Mouse (Mus musculus) embryo, embryonic 10 days (tissue): ENCODE measurements at regions not wholly inside any gene's neighbourhood (a gene's known extent, or its start where the extent isn't known, plus 50 kb on each side); places are given as distances from the start of the nearest gene placed in this dataset.
"Not testable (repeated sequence)": the region's sequence is repeated elsewhere in the genome, so short reads cannot be mapped to it uniquely, and the experiment has no call there.

Source experiments
- DNase-seq: peaks from one replicate; pipeline ENCODE4 v3.0.0-alpha.2; 2015; ENCODE audit warnings: low spot score

GRCm38 (mm10) chr14:96908737-96909136 lies 389.8 kb upstream of the Klhl1 start:
- peak; percentile 46 for DNase-seq

GRCm38 (mm10) chr14:96879701-96880100 lies 360.8 kb upstream of the Klhl1 start:
- DNase-seq = no peak

- no peak for DNase-seq
Observed at GRCm38 (mm10) chr14:96871969-96872368, 353.1 kb upstream of the Klhl1 start.

DNA sequence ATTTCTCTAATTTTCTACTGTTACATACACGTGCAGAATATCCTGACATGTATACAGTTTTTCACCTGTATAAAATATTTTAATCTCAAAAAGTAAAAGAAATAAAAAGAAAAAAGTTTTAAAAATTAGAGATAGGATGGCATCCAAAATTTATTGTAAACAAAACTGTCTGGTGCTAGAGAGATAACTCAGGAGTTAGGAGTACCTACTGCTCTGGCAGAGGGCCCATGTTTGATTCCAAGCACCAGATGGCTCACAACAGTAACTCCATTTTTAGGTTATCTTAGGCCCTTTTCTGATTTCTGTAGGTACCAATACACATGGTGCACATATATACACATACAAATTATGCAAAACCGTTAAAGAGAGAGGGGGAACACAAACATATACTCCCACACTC lies 320.0 kb upstream of the Klhl1 start:
- no peak for DNase-seq

DNA sequence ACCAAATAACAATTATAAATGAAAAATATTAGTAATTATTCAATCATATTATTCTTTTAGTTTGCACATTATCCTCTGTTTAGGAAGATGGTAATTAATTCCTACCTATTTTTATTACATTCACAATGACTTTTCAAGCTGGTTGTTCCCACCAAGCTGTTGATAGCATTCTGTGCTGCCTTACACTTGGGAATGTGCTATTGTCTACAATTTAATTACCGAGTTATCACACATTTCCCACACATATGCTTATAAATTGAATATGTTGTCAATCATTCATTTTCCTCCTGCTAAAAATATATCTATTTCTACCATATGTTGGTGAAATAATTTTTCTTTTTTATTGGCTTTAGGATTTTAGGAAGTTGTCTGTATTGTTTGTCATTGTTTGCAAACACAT lies 306.2 kb upstream of the Klhl1 start:
- DNase-seq = no peak

DNA sequence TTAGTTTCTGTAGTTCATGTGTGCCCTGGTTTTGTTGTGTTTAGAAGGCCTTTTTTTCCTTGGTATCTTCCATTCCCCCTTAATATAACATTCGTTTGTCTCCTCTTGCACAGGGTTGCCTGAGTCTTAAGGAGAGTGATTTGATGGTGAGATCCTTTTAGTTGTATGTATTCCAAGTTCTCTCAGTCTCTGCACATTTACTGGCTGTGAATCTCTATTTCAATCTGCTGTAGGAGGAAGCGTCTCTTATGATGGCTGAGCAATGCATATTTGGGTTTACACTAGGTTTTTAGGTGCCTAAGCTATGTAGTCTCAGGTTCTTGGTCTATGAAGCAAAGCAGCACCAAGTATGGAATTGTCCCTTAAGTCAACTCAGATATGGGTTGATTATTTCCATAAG lies 296.8 kb upstream of the Klhl1 start:
- DNase-seq = no peak

DNA sequence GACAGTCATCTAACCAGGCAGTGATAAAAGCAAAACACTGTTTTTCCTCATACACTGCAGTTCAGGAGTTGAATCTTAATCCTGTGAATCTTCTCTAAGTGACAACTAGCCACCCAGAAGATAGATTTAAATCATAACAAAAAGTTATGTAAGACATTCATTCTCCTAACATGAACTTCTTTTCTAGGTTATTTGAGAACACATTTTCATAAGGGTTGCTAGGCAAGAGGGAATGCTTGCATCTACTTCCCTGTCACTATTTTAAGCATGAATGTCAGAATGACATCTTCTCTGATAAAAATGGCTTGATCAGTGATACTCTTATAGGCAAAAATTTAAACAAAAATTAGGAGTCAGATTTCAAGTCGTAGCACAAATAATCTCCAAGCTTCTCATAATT lies 286.4 kb upstream of the Klhl1 start:
- DNase-seq = no peak

GRCm38 (mm10) chr14:96794806-96795205 lies 275.9 kb upstream of the Klhl1 start:
- DNase-seq = no peak

- DNase-seq = no peak
Observed at GRCm38 (mm10) chr14:96787917-96788316, 269.0 kb upstream of the Klhl1 start.

DNA sequence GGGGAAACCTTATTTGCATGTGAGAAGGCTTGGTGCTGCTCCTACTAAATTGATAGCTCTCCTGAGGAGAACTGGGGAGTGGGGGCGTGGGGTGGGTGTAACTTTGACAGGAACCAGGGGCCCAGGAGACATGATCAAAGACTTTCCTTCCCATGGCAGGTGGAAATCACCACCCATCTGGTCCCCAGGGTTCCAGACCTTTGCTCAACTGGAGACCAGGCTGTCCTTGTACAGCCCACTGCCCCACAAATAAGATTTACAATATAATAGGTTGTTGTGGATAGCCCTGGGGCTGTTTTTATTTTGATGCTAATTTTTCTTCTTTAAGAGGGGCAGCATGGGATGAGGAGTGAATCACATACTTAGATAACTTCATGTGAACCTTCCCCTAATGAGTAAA lies 268.4 kb upstream of the Klhl1 start:
- DNase-seq = no peak

DNA sequence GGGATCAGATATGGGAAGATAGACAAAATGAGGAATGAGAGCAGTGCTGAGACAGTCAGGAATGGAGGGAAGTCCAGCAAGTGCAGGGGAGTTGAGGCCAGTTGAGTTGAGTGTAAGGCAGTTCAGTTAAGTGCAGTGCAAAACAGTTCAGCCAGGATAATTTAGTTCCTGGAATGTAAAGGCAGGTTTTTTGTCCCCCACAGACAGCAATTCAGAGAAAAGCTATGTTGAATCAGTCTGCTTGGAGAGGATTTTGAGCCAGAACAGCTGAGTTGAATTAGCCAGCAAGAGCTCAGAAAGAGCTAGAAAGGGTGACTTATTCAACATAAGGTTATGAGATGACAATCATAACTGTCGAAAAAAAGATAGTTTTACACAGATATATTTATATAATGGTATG lies 256.9 kb upstream of the Klhl1 start:
- DNase-seq = no peak

DNA sequence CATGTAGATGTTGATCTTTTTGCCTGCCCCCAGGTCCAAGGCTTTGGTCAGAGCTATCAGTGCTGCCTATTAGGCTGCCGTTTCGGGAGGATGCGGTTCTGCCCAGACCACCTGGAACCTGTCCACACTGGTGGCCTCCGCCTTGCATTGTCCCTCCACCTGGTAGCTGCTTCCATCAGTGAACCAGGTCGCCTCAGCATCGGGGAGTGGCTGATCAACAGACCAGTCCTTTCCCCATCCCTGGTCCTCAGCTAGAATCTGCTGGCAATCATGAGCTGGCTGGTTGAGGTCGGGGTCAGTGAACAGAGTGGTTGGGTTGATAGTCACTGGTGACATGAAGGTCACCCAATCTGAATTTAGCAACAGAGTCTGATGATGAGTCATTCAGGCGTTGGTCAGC lies 241.7 kb upstream of the Klhl1 start:
- DNase-seq = no peak

GRCm38 (mm10) chr14:96733211-96733610 lies 214.3 kb upstream of the Klhl1 start:
- no peak for DNase-seq

GRCm38 (mm10) chr14:96697086-96697485 lies 178.2 kb upstream of the Klhl1 start:
- DNase-seq = no peak

DNA sequence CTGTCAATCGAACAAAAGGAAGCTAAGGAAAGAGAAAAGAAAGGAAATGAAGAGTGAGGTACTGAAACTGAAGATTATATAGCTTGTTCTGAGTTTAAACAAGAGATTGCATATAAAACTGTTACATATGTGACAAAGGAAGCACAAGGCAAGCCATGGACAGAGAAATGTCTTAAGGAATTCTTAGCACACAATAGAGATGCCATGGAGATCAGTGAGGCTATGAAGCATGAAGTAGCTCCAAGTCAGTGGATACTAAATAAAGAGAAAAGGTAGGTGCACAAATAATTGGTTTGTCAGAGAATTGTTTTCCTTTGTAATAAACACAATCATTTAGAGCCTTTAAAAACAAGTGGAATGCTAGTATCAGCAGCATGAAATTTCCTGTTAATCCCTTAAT lies 172.0 kb upstream of the Klhl1 start:
- DNase-seq = no peak

GRCm38 (mm10) chr14:96683943-96684342 lies 165.0 kb upstream of the Klhl1 start:
- no peak for DNase-seq

- DNase-seq = no peak
Observed at GRCm38 (mm10) chr14:96681740-96682139, 162.8 kb upstream of the Klhl1 start.

DNA sequence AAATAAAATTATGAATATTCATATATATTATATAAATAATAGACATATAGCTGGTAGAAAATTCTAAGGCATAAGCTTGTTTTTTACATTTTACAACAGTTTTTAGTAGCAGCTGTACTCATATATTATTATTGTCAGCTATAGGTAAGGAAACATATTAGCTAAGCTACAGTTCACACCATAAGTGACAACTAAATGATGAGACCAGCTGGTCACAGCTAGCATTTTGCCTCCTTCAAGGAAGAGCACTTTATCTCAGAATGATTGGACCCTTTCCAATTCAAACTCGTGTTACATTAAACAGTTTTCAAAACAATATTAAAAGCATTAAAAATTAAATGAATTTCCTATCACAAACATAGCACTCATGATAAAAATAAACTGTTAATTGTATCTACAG lies 157.3 kb upstream of the Klhl1 start:
- no peak for DNase-seq

DNA sequence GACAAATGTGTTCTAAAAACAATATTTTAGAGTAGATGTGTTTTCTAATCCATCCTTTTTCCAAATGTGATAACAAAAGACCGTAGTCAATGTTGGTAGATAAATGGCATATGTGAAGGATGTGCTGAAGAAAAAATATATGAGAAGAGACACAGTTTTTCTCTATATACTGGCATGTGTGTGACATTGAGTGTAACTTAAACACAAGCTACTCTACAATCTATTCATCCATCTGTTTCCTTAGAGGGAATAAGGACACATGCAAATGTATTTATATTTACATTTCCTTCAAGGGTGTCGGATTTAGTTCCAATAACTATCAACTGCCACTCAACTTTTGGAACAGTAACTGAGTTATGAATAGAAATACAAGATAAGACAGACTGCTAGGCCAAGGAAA lies 149.7 kb upstream of the Klhl1 start:
- no peak for DNase-seq

DNA sequence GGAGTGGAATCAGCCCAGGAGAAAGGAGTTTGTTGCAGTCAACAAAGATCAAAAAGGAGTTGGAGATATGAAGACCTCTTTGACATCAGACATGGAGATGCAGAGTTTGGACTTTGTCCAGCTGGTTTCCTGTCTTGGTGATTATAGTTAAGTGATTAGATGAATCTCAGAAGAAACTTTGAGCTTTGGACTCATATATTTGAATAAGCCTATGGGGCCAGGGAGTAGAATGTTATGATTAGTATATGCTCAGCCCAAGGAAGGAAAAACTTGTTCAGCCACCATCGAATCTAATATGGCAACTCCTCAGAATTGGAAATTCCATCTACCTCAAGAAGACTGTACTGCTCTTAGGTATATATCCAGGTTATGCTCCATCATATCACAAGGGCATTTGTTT lies 137.6 kb upstream of the Klhl1 start:
- no peak for DNase-seq

DNA sequence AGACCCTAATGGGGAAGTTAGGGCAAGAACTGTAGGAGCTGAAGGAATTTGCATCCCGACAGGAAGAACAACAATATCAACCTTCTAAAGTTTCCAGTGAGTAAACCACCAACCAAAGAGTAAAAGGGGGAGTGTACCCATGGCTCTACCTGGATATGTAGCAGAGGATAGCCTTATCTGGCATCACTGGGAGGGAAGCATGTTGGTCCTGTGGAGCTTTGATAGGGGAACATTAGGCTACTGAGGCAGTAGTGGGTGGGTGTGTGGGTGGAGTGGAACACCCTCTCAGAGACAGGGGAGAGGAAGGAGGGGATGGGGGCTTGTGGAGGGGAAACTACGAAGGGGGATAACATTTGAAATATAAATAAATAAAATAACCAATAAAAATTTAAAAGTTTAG lies 111.4 kb upstream of the Klhl1 start:
- no peak for DNase-seq

GRCm38 (mm10) chr14:96606736-96607135 lies 87.8 kb upstream of the Klhl1 start:
- no peak for DNase-seq

DNA sequence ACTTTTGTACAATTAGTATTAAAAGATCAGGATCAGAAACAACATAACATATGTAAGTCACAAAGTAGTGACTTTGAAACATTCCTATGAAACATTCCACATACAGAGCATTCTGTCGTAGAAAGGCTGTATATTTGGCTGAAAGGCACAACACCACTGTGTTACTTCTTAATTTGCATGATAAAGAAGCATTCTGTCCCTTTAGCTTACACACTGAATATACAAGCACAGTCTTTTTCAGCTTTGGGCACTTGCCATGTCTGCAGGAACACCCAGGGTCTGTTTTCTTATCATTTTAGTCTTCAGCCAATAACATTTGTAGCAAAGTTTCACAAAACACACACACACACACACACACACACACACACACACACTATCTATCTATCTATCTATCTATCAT lies 82.2 kb upstream of the Klhl1 start:
- DNase-seq = not testable (repeated sequence)

DNA sequence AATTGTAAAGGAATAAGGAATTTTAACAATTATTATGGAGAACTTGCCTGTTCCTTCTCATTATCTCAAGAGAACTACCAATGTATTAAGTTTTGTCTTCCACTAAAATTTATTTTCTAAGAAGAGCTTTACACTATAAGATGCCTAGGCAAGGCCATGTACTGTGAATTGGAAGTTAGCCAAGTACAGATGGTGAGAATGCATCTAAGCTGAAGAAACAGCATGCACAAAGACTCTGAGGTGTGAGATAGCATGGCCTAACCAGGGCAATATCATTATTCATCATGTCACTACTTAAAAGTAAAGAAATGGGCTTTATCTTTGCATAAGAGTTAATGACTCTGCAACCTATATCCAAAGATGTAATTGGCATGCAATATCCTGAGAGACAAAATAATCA lies 73.1 kb upstream of the Klhl1 start:
- DNase-seq = no peak
